Mouse (Mus musculus): ENCODE results near the gene Kpna1. TPM values are rescaled to one million over a fixed set of nuclear protein-coding genes. Genes with fewer than 3 reads are reported as not detected.

Gene Kpna1
- polyA plus RNA-seq, 1 experiment, result 2.5 TPM

DNA sequence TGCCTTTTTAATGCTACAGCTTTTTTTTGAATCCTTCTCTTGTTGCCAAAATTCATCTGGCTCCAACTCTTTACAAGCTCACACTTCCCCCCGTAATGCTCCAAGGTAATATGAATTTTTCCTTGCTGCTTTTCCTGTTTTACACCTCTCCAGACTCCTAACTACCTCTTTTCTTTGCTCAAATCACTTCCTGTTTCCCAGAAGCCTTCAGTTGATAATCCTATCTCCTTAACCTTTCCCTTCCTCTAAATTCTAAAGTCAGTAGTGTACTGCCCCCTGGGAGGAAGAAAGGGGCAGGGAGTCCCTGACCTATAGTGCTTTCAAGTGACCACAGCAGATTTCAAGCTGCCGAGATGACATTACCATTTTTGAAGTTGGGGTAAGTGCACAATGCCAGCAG is 89.1 kb downstream of the Kpna1 start:
- 62% methylated on average over 2 of the region's 2 CpGs for WGBS
- Histone ChIP-seq H3K4me3 (ENCODE audit: low read depth, low read length) (no peak overlapping the region), H3K27ac (ENCODE audit: insufficient read depth, low read depth, low read length) (peak overlapping the region; percentile 17; the same call in 1 of the 2 replicates), H3K36me3 (ENCODE audit: control insufficient read depth, insufficient read depth, low read length) (no peaks in the 10 kb centered on the region), H3K4me1 (ENCODE audit: control insufficient read depth, insufficient read depth, insufficient read length, low read length) (peaks cover 5% of the 10 kb centered on the region), H3K27me3 (ENCODE audit: control insufficient read depth, insufficient read depth, low read length) (no peaks in the 10 kb centered on the region)
- no peak for TF ChIP-seq CTCF (IDR thresholded peaks at IDR 0.05; ENCODE audit: extremely low read depth, insufficient read length, insufficient replicate concordance, low read depth, low read length)

DNA sequence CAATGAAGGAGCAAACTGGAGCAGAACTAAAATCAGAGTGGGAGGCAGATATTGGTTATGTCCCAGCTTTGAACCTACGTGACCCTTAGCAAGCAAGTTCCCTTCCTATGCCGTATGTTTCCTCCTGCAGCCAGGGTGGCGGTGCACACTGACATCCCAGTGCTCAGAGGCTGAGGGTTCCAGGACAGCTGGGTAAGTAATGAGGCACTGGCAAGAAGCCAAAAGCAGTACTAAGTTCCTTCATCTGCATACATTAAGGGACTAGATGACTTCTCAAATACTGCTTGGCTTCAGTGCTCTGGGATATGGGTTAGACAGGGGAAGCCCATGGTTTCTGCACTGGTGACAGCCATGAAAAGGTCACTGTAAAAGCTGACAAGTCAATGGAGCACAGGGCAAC is 89.8 kb downstream of the Kpna1 start:
- no peaks in the 10 kb centered on the region for H3K36me3 ChIP-seq (ENCODE audit: control insufficient read depth, insufficient read depth, low read length)
- H3K27ac ChIP-seq (ENCODE audit: insufficient read depth, low read depth, low read length), result peak overlapping the region; percentile 33
- no peak for TF ChIP-seq POLR2A (IDR thresholded peaks at IDR 0.05; ENCODE audit: low read depth, low read length)
- no peak for TF ChIP-seq CTCF (IDR thresholded peaks at IDR 0.05; ENCODE audit: extremely low read depth, insufficient read length, insufficient replicate concordance, low read depth, low read length)
- no peak overlapping the region for H3K4me3 ChIP-seq (ENCODE audit: low read depth, low read length)
- H3K27me3 ChIP-seq (ENCODE audit: control insufficient read depth, insufficient read depth, low read length), result no peaks in the 10 kb centered on the region
- WGBS, result 30% methylated on average over 3 of the region's 3 CpGs
- H3K4me1 ChIP-seq (ENCODE audit: control insufficient read depth, insufficient read depth, insufficient read length, low read length), result peaks cover 5% of the 10 kb centered on the region

DNA sequence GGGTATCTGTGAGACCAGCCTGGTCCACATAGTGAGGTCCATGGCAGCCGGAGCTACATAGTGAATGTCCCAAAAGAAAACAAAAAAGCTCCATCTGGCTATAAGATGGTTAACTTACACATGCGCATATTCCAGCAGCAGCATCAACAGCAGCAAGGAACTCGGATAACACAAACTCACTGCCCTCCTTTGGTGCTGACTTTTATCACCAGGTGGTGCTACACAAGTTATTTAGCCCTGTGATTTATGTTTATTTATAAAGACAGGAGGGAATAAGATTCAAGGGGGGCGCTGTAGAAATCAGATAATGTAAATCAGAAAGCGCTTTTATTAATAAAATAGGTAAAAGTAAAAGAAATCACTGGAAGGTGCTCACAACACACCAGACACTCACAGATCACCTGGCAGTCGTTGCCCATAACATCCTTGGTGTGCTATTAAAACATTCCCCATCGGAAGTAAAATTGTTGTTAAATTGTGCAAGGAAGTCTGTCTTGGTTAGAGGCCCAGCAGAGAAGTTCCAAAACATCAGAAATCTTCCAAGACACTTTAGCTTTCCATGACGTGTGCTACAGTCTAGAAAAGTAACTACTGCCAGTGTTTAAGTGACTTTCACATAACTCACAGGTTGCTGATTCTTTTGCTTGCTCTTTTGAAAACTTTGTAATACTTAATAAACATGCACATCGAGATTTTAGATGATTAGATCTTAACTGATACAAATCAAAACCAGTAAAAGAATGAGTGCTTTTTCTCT is 91.4 kb downstream of the Kpna1 start:
- Histone ChIP-seq H3K36me3 (ENCODE audit: control insufficient read depth, insufficient read depth, low read length) (no peaks in the 10 kb centered on the region), H3K4me1 (ENCODE audit: control insufficient read depth, insufficient read depth, insufficient read length, low read length) (peaks cover 9% of the 10 kb centered on the region), H3K27ac (ENCODE audit: insufficient read depth, low read depth, low read length) (no peak overlapping the region), H3K27me3 (ENCODE audit: control insufficient read depth, insufficient read depth, low read length) (no peaks in the 10 kb centered on the region), H3K4me3 (ENCODE audit: low read depth, low read length) (no peak overlapping the region)
- 32% methylated on average over 9 of the region's 9 CpGs for WGBS
- TF ChIP-seq POLR2A (IDR thresholded peaks at IDR 0.05; ENCODE audit: low read depth, low read length), result no peak
- no peak for TF ChIP-seq CTCF (IDR thresholded peaks at IDR 0.05; ENCODE audit: extremely low read depth, insufficient read length, insufficient replicate concordance, low read depth, low read length)

DNA sequence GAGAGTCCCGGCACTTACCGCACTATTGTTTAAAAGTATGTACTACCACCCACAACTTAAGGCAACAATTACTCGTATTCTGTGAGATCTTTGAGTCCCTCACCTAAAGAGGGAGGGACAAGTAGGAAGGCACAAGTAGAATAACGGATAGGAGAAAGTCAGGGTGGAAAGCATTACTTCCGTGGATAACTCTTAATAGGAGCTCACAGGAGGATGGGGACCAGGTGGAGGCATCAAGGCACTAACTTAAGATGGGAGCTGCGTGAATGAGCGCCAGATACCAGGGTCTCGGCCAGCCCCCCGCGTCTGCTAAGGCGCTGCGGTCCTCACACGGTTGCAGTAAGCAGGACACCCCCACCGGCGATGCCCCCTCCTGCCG is 92.5 kb downstream of the Kpna1 start:
- Histone ChIP-seq H3K27me3 (ENCODE audit: control insufficient read depth, insufficient read depth, low read length) (no peaks in the 10 kb centered on the region), H3K27ac (ENCODE audit: insufficient read depth, low read depth, low read length) (peak overlapping the region; percentile 64), H3K4me1 (ENCODE audit: control insufficient read depth, insufficient read depth, insufficient read length, low read length) (peaks cover 9% of the 10 kb centered on the region), H3K36me3 (ENCODE audit: control insufficient read depth, insufficient read depth, low read length) (no peaks in the 10 kb centered on the region), H3K4me3 (ENCODE audit: low read depth, low read length) (peak overlapping the region; percentile 90)
- TF ChIP-seq POLR2A (IDR thresholded peaks at IDR 0.05; ENCODE audit: low read depth, low read length) (no peak), CTCF (IDR thresholded peaks at IDR 0.05; ENCODE audit: extremely low read depth, insufficient read length, insufficient replicate concordance, low read depth, low read length) (no peak)
- under 1% methylated on average over 16 of the region's 16 CpGs for WGBS

DNA sequence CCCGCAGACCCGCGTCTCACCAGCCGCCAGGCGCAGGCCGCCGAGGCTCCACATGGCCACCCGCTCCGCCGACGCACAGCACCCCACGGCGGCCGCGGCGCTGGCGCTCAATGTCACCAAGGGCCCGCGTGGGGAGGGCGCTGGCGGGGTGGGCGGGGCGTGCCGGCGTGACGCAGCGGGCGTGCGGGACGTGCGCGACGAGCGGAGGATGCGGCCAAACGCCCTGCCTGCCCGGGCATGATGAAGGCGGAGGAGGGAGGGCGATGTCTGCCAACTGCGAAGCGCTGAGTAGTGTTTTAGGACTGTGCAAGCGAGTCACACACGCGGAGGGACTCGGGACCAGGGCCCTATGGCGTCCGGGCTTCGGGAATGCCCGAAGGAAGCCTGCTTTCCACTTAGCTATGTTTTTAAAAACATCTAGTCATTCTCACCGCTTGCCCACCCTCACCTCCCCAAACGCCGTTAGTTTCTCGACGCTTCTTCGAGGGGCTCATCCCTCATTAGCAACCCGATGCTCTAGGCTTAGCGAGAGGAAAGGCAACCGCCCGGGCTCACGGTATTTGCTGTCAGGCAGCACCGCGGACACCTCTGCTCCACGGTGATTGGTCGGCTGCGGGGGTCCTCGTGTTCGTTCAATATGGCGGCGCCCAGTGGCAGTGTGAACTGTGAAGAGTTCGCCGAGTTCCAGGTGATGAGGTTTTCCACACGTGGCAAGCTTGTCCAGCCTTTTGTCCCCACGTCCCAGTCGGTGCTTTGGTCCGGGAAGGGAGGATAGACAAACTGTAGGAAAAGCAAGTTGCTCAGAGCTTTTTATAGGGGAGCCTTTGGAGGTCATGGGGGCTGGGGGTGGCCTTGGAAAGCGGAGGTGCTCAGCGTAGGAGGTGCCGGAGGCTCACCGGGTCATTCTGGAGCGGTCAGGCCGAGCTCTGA is 93.2 kb downstream of the Kpna1 start, which contains the start of the genes Fam162a and Ccdc58:
Gene Fam162a, minus strand, starts transcription at position 145 of the 930 bp plus-strand sequence.
Gene Ccdc58, plus strand, starts transcription at position 236 of the 930 bp plus-strand sequence.
- Histone ChIP-seq H3K4me1 (ENCODE audit: control insufficient read depth, insufficient read depth, insufficient read length, low read length) (peaks cover 9% of the 10 kb centered on the region), H3K27ac (ENCODE audit: insufficient read depth, low read depth, low read length) (peak within 1 kb of the TSS; percentile 99), H3K4me3 (ENCODE audit: low read depth, low read length) (peak within 1 kb of the TSS; percentile 90), H3K36me3 (ENCODE audit: control insufficient read depth, insufficient read depth, low read length) (no peaks in the 10 kb centered on the region), H3K27me3 (ENCODE audit: control insufficient read depth, insufficient read depth, low read length) (no peaks in the 10 kb centered on the region)
- TF ChIP-seq CTCF (IDR thresholded peaks at IDR 0.05; ENCODE audit: extremely low read depth, insufficient read length, insufficient replicate concordance, low read depth, low read length), result no peak
- TF ChIP-seq POLR2A (IDR thresholded peaks at IDR 0.05; ENCODE audit: low read depth, low read length), result peak; percentile 95
- under 1% methylated on average over 81 of the region's 81 CpGs for WGBS

DNA sequence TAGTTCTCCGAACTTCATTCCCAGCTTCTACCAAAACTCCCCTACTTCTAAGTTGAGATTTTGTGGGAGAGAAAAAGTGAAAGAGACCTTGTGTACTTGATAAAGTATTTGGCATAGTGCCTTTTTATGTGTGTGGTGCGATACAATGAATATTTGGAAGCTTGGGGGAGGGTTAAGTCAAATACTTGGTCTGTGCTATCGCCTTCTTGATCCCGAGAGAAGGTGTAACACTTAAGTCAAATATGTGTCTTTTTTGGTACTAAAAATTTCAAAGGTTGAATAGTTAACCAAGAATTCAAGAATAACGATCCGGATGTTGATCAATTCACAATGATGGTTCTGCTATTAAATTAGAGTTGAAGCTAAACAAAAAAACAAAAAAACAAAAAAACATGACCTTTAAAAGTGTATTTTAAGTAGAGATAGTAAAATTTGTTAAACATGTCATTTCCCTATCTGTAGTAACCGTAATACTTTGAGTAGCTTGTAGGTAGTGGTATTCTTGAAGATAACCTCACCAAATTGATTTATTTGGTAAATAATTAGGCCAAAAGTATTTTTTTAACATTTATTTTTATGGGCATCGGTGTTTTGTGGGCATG is 94.0 kb downstream of the Kpna1 start:
- Histone ChIP-seq H3K4me1 (ENCODE audit: control insufficient read depth, insufficient read depth, insufficient read length, low read length) (peaks cover 9% of the 10 kb centered on the region), H3K27ac (ENCODE audit: insufficient read depth, low read depth, low read length) (peak overlapping the region; percentile 99), H3K4me3 (ENCODE audit: low read depth, low read length) (peak overlapping the region; percentile 90), H3K36me3 (ENCODE audit: control insufficient read depth, insufficient read depth, low read length) (no peaks in the 10 kb centered on the region), H3K27me3 (ENCODE audit: control insufficient read depth, insufficient read depth, low read length) (no peaks in the 10 kb centered on the region)
- 20% methylated on average over 8 of the region's 8 CpGs for WGBS
- no peak for TF ChIP-seq CTCF (IDR thresholded peaks at IDR 0.05; ENCODE audit: extremely low read depth, insufficient read length, insufficient replicate concordance, low read depth, low read length)
